Mouse (Mus musculus) cortical plate, adult 2 months (tissue): ENCODE results near the gene 6330409D20Rik.

Source experiments
- CTCF ChIP-seq: fragments of 200-500 bp; IDR thresholded peaks from 2 replicates; pipeline ENCODE4 v1.5.1; 2011; ENCODE audit warnings: mild to moderate bottlenecking, control low read depth, low read length; ENCODE audit not compliant: insufficient read depth; ENCODE audit errors: extremely low read depth
- POLR2A ChIP-seq: fragments of 200-500 bp; IDR thresholded peaks from 2 replicates; pipeline ENCODE4 v1.6.1; 2011; ENCODE audit warnings: mild to moderate bottlenecking, low read length, control low read depth; ENCODE audit not compliant: insufficient read depth; ENCODE audit errors: extremely low read depth

DNA sequence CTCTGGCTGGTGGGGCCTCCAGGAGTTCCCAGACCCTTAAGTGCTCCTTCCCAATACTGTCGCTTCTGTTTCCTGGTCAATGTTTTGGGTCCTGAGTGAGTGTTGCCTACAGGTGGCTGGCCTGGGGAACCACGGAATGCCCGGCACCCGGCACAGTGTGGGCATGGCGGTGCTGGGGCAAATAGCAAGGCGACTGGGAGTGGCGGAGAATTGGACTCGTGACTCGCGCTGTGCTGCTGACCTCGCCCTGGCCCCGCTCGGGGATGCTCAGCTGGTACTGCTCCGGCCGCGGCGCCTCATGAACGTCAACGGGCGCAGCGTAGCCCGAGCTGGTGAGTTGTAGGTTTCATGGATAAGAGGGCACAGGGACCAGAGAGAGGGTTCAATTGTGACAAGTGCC, 35.4 kb upstream of the 6330409D20Rik start:
- TF ChIP-seq POLR2A (no peak), CTCF (no peak)
